7 mouse cellular contexts compared by ENCODE assay signal in the genomic region with DNA sequence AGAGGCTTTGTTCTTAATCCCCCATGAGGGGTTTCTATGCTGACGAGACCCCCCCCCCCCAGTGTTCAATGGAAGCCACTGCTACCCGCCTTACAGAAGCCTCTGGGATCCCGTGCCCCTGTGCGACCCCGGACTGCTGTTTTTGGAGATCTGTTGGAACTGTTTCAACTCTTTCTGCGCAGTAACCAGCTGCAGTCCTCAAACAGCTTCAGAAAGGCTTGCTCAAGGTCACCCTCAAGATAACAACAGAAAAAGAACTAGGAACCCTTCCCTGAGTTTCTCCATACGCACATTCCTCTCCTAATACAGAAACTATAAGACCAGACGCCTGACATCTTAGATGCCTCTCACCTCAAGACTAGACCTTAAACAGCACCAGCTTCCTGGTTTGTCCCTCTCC. TPM values are rescaled to one million over a fixed set of nuclear protein-coding genes. Genes with fewer than 3 reads are reported as not detected.
A peak's percentile ranks its signal among the peaks of the same experiment; 100 is the strongest.
DNase-seq lines count a peak whose midpoint lies in the region; ATAC-seq and TF ChIP-seq lines count a peak whose summit lies in the region.

No protein-coding gene starts in this region.

- peak overlapping the region; percentile 65 for H3K27ac ChIP-seq in lung, embryonic 14.5 days (ENCODE audit: low read depth)
- H3K27ac ChIP-seq in heart, embryonic 14.5 days (replicated peaks in 1 of 2; ENCODE audit: control insufficient read depth in 1 of 2, insufficient read depth in 1 of 2, low read depth in 2 of 2, low read length in 2 of 2), result peak overlapping the region; percentile 90 to 92
- H3K27ac ChIP-seq in limb, embryonic 15.5 days, result no peak overlapping the region

- no peak overlapping the region for H3K9ac ChIP-seq in lung, embryonic 14.5 days
- H3K9ac ChIP-seq in heart, embryonic 14.5 days (ENCODE audit: low read length), result peak overlapping the region; percentile 60
- H3K9ac ChIP-seq in limb, embryonic 15.5 days, result no peak overlapping the region

- peak; percentile 65 for DNase-seq in lung, embryonic 14.5 days
- no peak for DNase-seq in lung, postnatal 10 days
- DNase-seq in embryo, embryonic 9.5 days (ENCODE audit: extremely low spot score), result peak; percentile 36
- DNase-seq in right cerebral cortex, postnatal 4 days, result no peak
- no peak for DNase-seq in left cerebral cortex, adult 8-10 months (ENCODE audit: low spot score in 2 of 2)

- H3K36me3 ChIP-seq in lung, embryonic 14.5 days (ENCODE audit: insufficient read depth), result no peaks in the 10 kb centered on the region
- no peaks in the 10 kb centered on the region for H3K36me3 ChIP-seq in heart, embryonic 14.5 days (ENCODE audit: control insufficient read depth, insufficient read depth, low read length)
- H3K36me3 ChIP-seq in limb, embryonic 15.5 days, result no peaks in the 10 kb centered on the region

- peaks cover 19% of the 10 kb centered on the region for H3K27me3 ChIP-seq in lung, embryonic 14.5 days (ENCODE audit: insufficient read depth, low read length)
- peaks cover 7% of the 10 kb centered on the region; the same call in 1 of the 2 replicates for H3K27me3 ChIP-seq in heart, embryonic 14.5 days (ENCODE audit: control insufficient read depth, insufficient read depth, low read length)
- peaks cover 24% of the 10 kb centered on the region for H3K27me3 ChIP-seq in limb, embryonic 15.5 days

- ATAC-seq in lung, embryonic 14.5 days (ENCODE audit: insufficient read depth), result peak; percentile 40; the same call in 1 of the 2 replicates
- ATAC-seq in heart, embryonic 14.5 days (ENCODE audit: insufficient number of reproducible peaks, insufficient read depth, low FRiP score, low read depth), result peak; percentile 37
- no peak for ATAC-seq in limb, embryonic 15.5 days (ENCODE audit: insufficient number of reproducible peaks, low FRiP score, low TSS enrichment, low read depth)

- H3K4me2 ChIP-seq in lung, embryonic 14.5 days, result peak overlapping the region; percentile 31
- H3K4me2 ChIP-seq in heart, embryonic 14.5 days (ENCODE audit: low read length), result peak overlapping the region; percentile 37
- H3K4me2 ChIP-seq in limb, embryonic 15.5 days, result 0 out of 2 replicates have a peak overlapping the region, but pooled peaks have one; percentile 7

- H3K4me1 ChIP-seq in lung, embryonic 14.5 days (ENCODE audit: insufficient read depth), result peaks cover 10% of the 10 kb centered on the region
- peaks cover 44 to 55% of the 10 kb centered on the region in 2 experiments for H3K4me1 ChIP-seq in heart, embryonic 14.5 days (ENCODE audit: control insufficient read depth in 2 of 2, insufficient read depth in 2 of 2, low read length in 2 of 2)
- peaks cover 36% of the 10 kb centered on the region for H3K4me1 ChIP-seq in limb, embryonic 15.5 days

- TF ChIP-seq CTCF in lung, embryonic 14.5 days (IDR thresholded peaks at IDR 0.05; ENCODE audit: low read depth), result no peak

- WGBS in lung, embryonic 14.5 days, result 13% methylated on average over 8 of the region's 8 CpGs
- 5% methylated on average over 8 of the region's 8 CpGs for WGBS in heart, embryonic 14.5 days
- WGBS in limb, embryonic 15.5 days, result 29% methylated on average over 8 of the region's 8 CpGs

- no peak overlapping the region for H3K4me3 ChIP-seq in lung, embryonic 14.5 days (ENCODE audit: low read depth, low read length)
- no peak overlapping the region for H3K4me3 ChIP-seq in heart, embryonic 14.5 days (ENCODE audit: control insufficient read depth in 1 of 2, insufficient read depth in 1 of 2, low read depth in 1 of 2, low read length in 2 of 2)
- H3K4me3 ChIP-seq in limb, embryonic 15.5 days, result no peak overlapping the region

- no peaks in the 10 kb centered on the region for H3K9me3 ChIP-seq in lung, embryonic 14.5 days (ENCODE audit: low read depth, low read length)
- no peaks in the 10 kb centered on the region for H3K9me3 ChIP-seq in heart, embryonic 14.5 days (ENCODE audit: control insufficient read depth, low read length)
- H3K9me3 ChIP-seq in limb, embryonic 15.5 days, result no peaks in the 10 kb centered on the region

RNA-seq across cellular contexts. Expression of gene Pcp4l1, which starts 7.0 kb away (rescaled TPM):
- 5.7 and 6.0 TPM in 2 replicates for polyA plus RNA-seq in lung, embryonic 14.5 days (2014; fragmentation: Nextera tagmentation; extraction: Ambion mirVana)
- polyA plus RNA-seq in heart, embryonic 14.5 days (2014; fragmentation: Nextera tagmentation; extraction: Ambion mirVana), result 58.8 TPM in 2 replicates
- 5.8 and 7.1 TPM in 2 replicates for polyA plus RNA-seq in limb, embryonic 15.5 days (2015; fragmentation: Nextera tagmentation; extraction: Ambion mirVana)
- 100 to 1,000 TPM; 165 to 185 (median 176) TPM for total RNA-seq in left cerebral cortex, adult 8-10 months (2022)

RNA-seq across cellular contexts. Expression of gene Nr1i3, which starts 24.7 kb away (rescaled TPM):
- 0.13 and 0.23 TPM in 2 replicates for polyA plus RNA-seq in lung, embryonic 14.5 days (2014; fragmentation: Nextera tagmentation; extraction: Ambion mirVana)
- 0.28 and 0.32 TPM in 2 replicates for polyA plus RNA-seq in heart, embryonic 14.5 days (2014; fragmentation: Nextera tagmentation; extraction: Ambion mirVana)
- polyA plus RNA-seq in limb, embryonic 15.5 days (2015; fragmentation: Nextera tagmentation; extraction: Ambion mirVana), result 0.11 and 0.33 TPM in 2 replicates
- under 1 TPM; 0.14 to 0.55 (median 0.31) TPM for total RNA-seq in left cerebral cortex, adult 8-10 months (2022)

RNA-seq across cellular contexts. Expression of gene Tomm40l, which starts 33.3 kb away (rescaled TPM):
- polyA plus RNA-seq in lung, embryonic 14.5 days (2014; fragmentation: Nextera tagmentation; extraction: Ambion mirVana), result 33.7 and 37.9 TPM in 2 replicates
- 54.2 and 58.4 TPM in 2 replicates for polyA plus RNA-seq in heart, embryonic 14.5 days (2014; fragmentation: Nextera tagmentation; extraction: Ambion mirVana)
- polyA plus RNA-seq in limb, embryonic 15.5 days (2015; fragmentation: Nextera tagmentation; extraction: Ambion mirVana), result 29.8 and 32.7 TPM in 2 replicates
- 10 to 100 TPM; 70.2 to 87.9 (median 76.7) TPM for total RNA-seq in left cerebral cortex, adult 8-10 months (2022)

RNA-seq across cellular contexts. Expression of gene Apoa2, which starts 35.8 kb away (rescaled TPM):
- 1.6 and 3.7 TPM in 2 replicates for polyA plus RNA-seq in lung, embryonic 14.5 days (2014; fragmentation: Nextera tagmentation; extraction: Ambion mirVana)
- polyA plus RNA-seq in heart, embryonic 14.5 days (2014; fragmentation: Nextera tagmentation; extraction: Ambion mirVana), result 5.3 TPM in 2 replicates
- polyA plus RNA-seq in limb, embryonic 15.5 days (2015; fragmentation: Nextera tagmentation; extraction: Ambion mirVana), result 3.6 and 17.5 TPM in 2 replicates
- total RNA-seq in left cerebral cortex, adult 8-10 months (2022), result 1 to 10 TPM; 1.7 to 2.8 (median 2.6) TPM

RNA-seq across cellular contexts. Expression of gene Mpz, which starts 38.5 kb away (rescaled TPM):
- 0.24 and 0.49 TPM in 2 replicates for polyA plus RNA-seq in lung, embryonic 14.5 days (2014; fragmentation: Nextera tagmentation; extraction: Ambion mirVana)
- polyA plus RNA-seq in heart, embryonic 14.5 days (2014; fragmentation: Nextera tagmentation; extraction: Ambion mirVana), result not detected in 2 replicates
- 6.8 and 9.3 TPM in 2 replicates for polyA plus RNA-seq in limb, embryonic 15.5 days (2015; fragmentation: Nextera tagmentation; extraction: Ambion mirVana)
- under 1 TPM; 0.30 to 0.53 (median 0.35) TPM for total RNA-seq in left cerebral cortex, adult 8-10 months (2022)

Comparison
In these comparisons a context has a peak if more than half of its experiments do, and no peak if none do; other contexts are left out.
1. DNase-seq: peak in lung, embryonic 14.5 days (single experiment) and embryo, embryonic 9.5 days (single experiment); none in lung, postnatal 10 days (single experiment), right cerebral cortex, postnatal 4 days (single experiment) and left cerebral cortex, adult 8-10 months (0 of 2).
2. Peak in every context shown above with its lines, with median percentiles within 50 percentile points of each other: H3K4me2 ChIP-seq.